Mouse (Mus musculus) cerebellum, postnatal 10 days (tissue): ENCODE measurements around the gene Olfr62.
A peak's percentile ranks its signal among the peaks of the same experiment; 100 is the strongest.

Experiments
- DNase-seq, 2 experiments: peaks; one replicate each; pipeline ENCODE4 v3.0.0; 2021; ENCODE audit warnings: mixed read lengths in 2 of 2

The Olfr62 gene

GRCm38 (mm10) chr4:118658652-118659051 lies at the start of gene Olfr62:
TSS of gene Olfr62 (plus strand) at chr4:118658952.
- DNase-seq: no peak

GRCm38 (mm10) chr4:118609836-118610235 lies 48.9 kb upstream of the Olfr62 start:
- DNase-seq: no peak

GRCm38 (mm10) chr4:118612619-118613018 lies 46.1 kb upstream of the Olfr62 start:
- peak; percentile 65 to 73 for DNase-seq

GRCm38 (mm10) chr4:118615412-118615811 lies 43.3 kb upstream of the Olfr62 start:
- DNase-seq: peak; percentile 28 to 30

- DNase-seq: peak; percentile 93 to 94
Observed at GRCm38 (mm10) chr4:118620279-118620966, 38.3 kb upstream of the Olfr62 start, which contains the start of the genes Cfap57 and Ebna1bp2. TSS of gene Cfap57 (minus strand) at chr4:118620777. TSS of gene Ebna1bp2 (plus strand) at chr4:118620799.

GRCm38 (mm10) chr4:118620967-118621320 lies 37.8 kb upstream of the Olfr62 start:
- DNase-seq: no peak

- no peak for DNase-seq
Observed at GRCm38 (mm10) chr4:118621781-118622180, 37.0 kb upstream of the Olfr62 start.

- DNase-seq: no peak
Observed at GRCm38 (mm10) chr4:118630261-118630660, 28.5 kb upstream of the Olfr62 start.

- DNase-seq: peak; percentile 33 to 36
Observed at GRCm38 (mm10) chr4:118642346-118643190, 16.2 kb upstream of the Olfr62 start.

- DNase-seq: peak; percentile 79 to 86
Observed at GRCm38 (mm10) chr4:118645234-118645633, 13.5 kb upstream of the Olfr62 start.

GRCm38 (mm10) chr4:118687086-118687485 lies 28.3 kb downstream of the Olfr62 start:
- no peak for DNase-seq

- no peak for DNase-seq
Observed at GRCm38 (mm10) chr4:118692412-118692973, 33.7 kb downstream of the Olfr62 start, which contains the start of gene Olfr1342. TSS of gene Olfr1342 (minus strand) at chr4:118692756.

GRCm38 (mm10) chr4:118693812-118694211 lies 35.1 kb downstream of the Olfr62 start:
- no peak for DNase-seq

- DNase-seq: no peak
Observed at GRCm38 (mm10) chr4:118703223-118703622, 44.5 kb downstream of the Olfr62 start, which contains the start of gene Olfr1341. TSS of gene Olfr1341 (plus strand) at chr4:118703523.

GRCm38 (mm10) chr4:118708086-118708485 lies 49.3 kb downstream of the Olfr62 start:
- no peak for DNase-seq

- no peak for DNase-seq
Observed at GRCm38 (mm10) chr4:118711656-118712055, 52.9 kb downstream of the Olfr62 start.
